Mouse (Mus musculus): ENCODE data around the gene Anapc11. TPM values are rescaled to one million over a fixed set of nuclear protein-coding genes. Genes with fewer than 3 reads are reported as not detected.
"Not testable (repeated sequence)": the region's sequence is repeated elsewhere in the genome, so short reads cannot be mapped to it uniquely, and the experiment has no call there.

Anapc11 gene
- total RNA-seq, 2 experiments from 2014 or later, result 54.0 to 55.6 TPM

DNA sequence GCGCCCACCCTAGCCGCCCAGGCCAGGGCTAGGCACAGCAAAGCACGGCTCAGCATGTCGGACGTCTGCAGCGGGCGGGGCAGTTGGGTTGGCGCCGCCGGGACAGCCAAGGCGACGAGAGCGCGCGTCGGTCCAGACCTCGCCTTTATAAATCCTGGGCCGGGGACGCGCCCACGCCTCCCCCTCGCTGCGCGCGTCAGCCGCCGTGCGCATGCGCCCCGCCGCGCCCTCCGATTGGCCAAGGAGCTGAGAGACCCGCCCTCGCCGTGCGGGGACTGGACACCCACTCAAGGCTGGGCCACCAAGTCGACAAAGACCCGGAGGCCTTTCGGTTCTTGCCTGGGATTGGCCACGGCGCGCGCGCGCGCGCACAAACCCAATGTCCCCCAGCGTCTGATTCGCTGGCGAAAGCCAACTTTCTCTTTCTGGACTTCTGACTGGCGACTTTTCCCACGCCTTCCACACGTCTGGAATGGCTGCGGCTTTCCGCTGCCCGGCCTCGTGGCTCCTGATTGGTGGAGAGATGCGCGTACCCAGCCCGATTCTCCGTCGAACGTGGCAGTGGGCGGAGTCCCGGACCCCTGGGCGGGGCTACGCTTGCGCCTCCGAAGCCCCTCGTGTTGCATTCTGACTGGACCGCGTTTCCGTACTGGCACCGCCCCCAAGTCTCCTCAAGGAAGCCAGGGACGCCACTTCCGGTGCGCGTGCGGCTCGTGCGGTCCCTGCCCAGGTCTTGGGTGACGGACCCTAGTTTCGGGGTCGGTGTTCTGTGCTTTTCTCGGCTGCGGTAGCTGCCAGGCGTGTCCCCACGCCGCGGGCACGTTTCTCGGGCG, 25.3 kb upstream of the Anapc11 start, which contains the start of gene P4hb:
Gene P4hb (minus strand): TSS at position 502 of the 833 bp plus-strand sequence.
- intact Hi-C loops (cut with DNase I; ENCODE audit: low total_unique reads), result no loop called here
- DNase-seq, result peak; percentile 100

DNA sequence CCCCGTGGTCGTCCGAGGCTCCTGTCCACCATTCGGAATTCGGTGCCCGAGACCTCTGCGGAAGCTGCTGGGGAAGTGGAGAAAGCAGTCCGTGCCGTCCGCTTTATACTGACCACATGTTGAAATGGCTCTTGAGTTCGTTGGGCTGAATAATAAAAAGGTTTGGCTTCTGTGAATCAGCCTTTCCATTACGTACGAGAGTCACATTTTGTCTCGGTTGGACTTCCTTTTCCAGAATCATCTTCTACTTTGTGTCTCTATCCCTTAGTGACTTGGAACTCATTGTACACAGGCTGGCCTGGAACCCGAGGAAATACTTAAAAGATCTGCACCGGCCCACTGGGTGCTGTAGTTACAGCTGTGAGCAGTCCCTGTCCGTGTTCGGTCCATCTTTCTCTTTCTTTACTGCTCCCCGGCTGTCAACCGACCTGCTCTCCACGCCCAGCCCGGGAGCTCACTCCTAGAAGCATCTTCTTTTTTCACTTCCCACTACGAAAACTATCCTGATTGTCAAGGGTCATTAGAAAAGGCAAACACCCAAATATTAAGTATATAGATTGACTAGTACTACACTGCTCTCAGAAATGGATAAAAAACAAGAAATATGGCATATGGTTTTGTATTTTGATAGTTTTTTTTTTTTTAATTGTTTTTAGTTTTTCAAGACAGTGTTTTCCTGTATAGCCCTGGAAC, 24.5 kb upstream of the Anapc11 start:
- no peak for DNase-seq
- intact Hi-C loops (cut with DNase I; ENCODE audit: low total_unique reads), result no loop called here

DNA sequence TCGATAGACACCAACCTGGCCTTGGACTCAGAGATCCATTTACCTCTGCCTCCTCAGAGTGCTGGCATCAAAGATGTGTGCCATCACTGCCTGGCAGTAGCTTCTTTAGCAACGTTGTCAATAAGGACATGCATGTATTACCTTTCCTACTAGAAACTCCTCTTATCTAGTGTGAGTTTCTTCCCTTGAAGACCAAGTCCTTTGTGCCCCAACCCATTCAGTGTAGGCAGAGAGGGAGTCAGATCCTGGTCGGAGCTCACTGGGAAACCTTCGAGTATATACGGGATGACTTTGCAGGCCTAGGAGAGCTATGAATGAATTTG, 24.0 kb upstream of the Anapc11 start:
- intact Hi-C loops (cut with DNase I; ENCODE audit: low total_unique reads), result no loop called here
- no peak for DNase-seq

DNA sequence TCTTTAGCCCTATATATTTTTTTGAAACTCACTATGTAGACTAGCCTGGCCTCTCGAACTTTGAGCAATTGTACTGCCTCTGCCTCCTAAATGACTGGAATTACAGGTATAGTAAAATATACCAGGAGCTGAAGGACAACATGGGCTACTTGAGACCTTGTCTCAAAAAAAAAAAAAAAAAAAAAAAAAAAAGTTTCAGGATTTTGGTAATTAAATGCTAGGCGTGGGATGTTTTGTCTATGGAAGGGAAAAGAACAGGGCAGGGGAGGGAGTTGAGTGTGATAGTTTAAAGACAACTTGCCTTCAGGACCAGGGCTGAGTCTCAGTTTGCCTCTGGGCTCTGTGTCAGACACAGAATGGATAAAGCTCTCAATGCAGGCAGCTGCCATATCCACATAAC, 23.2 kb upstream of the Anapc11 start:
- intact Hi-C loops (cut with DNase I; ENCODE audit: low total_unique reads), result no loop called here
- DNase-seq, result no peak

DNA sequence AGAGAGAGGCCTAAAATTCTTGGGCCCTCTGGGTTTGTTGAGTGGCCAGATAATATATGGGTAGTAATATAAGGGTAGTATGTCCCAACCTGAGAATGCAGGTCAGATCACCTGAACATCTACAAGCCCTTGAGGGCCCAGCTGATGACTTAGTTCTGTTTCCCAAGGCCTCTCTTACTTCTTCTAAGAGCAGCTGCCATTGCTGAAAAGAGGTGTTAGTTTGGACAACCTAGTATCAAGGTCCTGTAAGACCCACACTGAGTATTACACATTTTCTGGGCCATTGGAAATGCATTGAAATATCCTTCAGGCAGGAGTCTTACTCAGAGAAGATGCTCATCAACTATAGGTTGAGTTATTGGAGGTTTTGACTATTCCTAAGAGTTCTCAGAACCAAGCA, 22.3 kb upstream of the Anapc11 start:
- no peak for DNase-seq
- intact Hi-C loops (cut with DNase I; ENCODE audit: low total_unique reads), result no loop called here

DNA sequence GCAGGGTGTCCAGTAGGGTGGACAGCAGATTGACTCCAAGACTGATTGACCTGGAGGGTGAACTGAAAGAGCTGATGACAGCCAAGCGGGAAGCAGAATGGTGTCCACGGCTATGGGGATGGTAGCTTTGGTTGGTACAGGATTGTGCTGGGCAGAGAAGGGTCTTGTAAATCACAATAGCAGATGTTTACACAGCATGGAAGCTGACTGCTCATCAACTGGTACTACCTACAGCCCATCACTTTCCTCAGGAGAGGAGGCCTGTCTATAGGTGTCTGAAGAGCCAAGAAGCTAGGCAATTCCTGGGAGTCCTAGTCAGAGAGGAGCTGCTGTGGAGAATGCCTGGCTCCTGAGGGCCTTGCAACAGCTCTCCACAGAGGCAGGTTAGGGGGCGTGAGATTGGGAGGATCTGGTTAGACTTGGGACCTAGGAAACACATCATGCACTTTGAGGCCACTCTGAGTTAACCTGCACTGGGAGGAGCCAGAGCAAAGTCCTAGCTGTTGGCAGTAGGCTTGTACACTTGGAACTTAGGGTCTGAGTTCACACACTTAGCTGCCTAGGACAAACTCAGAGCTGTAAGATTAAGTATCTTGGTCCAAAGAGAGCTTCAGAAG, 21.7 kb upstream of the Anapc11 start:
- no peak for DNase-seq
- intact Hi-C loops (cut with DNase I; ENCODE audit: low total_unique reads), result no loop called here

DNA sequence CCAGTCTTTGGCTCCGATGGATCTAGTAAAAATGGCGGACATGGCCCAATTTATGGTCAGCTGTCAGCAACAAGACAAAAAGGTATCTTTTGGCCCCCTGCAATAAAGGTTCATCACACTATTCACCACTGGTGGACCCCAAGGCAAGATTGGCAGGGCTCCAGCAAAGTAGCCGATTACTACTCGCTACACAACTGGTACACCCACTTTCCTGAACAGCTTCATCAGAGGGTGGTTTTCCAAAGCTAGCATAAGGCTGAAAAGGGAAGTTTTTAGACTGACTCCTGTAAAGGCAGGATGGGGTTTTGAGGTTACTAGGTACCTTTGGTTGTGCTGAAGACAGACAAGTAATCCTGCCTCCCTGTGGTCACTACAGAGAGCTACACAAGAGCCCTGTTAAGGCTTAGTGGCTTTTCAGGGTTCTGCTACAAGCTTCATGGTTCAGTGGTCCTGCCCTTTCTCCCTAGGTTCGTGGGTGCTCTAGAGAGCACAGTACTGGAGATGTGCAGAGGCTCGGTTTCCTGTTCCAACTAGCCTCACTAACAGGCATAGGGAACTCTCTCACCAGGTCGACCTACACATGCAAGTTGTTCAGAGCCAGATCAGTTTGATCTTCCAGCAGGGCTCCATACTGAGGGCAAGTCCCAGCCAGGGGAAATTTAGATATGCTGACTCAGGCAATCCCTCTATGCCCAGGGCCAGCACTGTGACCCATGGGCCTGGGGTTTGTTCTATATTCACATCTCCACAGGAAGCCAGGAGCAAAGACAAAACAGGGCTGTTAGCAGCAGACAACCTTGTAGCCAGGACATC, 20.8 kb upstream of the Anapc11 start:
- no peak for DNase-seq
- intact Hi-C loops (cut with DNase I; ENCODE audit: low total_unique reads), result no loop called here

DNA sequence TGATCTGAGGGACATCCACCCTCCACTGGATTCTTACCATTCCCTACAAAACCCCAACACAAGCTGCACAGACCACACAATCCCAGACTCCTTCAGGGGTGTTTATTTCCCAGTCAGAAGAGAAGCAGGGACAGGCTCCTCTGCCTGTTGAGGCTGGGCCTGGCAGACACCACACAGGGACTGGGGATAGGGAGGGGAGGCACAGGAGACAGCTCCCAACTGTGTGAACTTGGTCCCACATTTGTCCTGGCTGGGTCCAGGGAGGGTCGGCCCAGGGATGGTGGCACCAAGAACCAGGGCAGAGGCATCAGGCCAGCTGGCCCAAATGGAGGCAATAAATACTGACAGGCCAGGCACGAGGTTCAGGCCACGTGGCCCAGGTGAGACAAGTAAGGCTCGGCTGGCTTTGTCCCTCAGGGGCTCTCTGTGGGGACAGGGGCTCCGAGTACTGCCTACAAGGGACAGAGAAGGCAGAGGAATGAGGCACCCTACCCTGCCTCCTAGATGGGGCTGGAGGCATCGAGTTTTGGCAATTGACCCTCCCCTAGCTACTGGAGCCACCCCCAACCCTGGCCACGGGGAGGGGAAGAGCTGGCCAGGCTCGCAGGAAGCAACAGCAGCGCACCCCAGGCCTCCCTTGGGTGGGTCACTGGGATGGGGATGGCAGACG, 20.1 kb upstream of the Anapc11 start:
- intact Hi-C loops (cut with DNase I; ENCODE audit: low total_unique reads), result no loop called here
- DNase-seq, result peak; percentile 17

DNA sequence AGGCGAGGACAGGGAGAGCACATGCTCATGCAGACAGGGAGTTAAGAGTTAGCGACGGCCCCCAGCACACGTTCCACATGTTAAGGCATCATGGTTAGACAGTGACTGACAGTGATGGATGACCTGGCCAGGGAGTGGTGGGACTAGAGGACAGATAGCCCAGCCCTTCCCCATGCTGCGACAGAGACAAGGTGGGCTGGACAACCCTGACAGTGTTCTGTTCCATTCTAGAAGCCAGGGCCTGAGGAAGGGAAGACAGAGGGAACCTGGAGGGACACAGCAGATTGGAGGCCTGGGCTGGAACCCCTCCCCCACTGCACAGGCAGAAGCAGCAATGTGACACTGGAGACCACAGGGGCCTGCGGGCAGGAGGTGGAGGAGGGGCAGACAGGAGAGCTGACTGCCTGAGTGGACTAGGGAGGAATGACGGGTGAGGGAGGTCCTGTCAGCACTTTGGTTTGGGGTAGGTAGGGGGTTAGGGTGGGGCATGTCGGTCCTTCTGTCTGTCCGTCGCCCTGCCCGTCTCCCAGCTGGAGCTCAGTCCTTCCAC, 19.5 kb upstream of the Anapc11 start:
- intact Hi-C loops (cut with DNase I; ENCODE audit: low total_unique reads), result no loop called here
- no peak for DNase-seq

DNA sequence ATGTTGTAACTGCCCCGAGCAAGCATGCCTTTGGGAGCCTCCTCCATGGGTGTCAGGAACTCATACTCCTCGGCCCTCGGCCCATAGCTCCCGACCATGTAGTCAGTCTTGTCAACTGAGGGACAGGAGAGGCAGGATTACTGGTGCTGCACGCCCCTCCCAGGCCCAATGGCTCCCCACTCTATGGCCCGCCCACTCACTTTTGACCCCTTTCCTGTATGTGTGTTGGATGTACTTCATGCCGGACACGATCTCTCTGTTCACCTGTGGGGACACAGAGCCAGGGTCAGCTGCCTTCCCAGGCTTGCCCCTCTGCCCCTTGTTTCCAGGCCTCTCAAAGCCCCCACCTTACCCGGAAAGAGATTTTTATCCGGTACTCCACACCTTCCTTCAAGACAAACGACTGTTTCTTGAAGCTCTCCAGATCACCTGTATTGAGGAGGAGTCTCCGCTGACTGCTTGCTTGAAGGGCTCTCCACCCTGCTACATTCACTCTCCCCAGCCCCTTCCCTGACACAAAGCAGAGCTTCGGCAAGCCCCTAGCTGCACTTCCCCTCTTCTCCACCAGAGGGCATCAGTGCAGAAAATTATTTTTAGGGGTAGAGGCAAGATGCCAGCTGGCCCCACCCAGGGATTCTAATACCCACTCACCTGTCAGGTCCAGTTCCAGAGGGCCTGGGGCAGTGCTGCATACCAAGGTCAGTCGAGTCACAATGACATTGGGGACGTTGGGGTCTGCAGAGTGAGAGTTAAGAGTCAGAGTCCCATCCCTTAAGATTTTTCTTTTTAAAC, 18.7 kb upstream of the Anapc11 start:
- DNase-seq, result peak; percentile 70
- intact Hi-C loops (cut with DNase I; ENCODE audit: low total_unique reads), result no loop called here

DNA sequence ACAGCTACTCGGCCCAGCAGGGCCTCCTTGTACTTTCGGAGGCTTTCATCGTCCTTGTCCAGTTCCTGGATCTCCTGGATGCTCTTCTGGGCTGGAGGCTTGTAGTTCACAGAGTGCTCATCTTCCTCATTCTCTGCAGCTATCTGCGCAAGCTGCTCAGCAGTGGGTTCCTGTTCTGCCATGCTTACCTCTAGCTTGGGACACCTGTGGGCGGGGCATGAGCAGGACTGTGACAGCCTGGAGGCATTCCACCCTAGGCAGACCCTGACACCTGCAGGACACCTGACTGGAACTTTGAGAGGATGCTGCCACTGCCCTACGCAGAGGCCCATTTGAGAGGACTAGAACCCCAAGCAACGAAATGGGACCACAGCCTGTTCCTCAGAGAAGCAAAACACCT, 18.0 kb upstream of the Anapc11 start:
- intact Hi-C loops (cut with DNase I; ENCODE audit: low total_unique reads), result no loop called here
- no peak for DNase-seq

DNA sequence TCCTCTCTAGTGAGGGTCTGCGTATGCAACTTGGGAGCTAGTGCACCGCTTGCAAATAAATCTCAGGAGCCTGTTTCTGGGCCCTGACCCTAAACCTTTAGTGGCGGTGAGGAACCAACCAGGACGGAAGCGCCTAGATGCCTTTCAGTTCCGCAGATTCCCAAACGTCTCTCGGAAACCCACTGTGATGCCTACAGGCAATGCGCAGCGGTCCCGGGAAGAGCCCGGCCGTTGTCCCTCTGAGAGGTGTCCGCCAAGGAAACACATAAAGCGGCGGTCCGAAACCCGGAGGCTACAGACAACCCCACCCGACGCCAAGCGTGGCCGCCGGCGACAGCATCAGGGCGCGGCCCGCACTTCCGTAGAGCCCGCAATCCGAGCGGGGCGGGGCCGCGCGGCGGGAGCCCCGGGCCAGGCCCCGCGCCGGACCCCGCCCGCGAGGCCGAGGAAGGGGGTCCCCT, 17.3 kb upstream of the Anapc11 start:
- intact Hi-C loops (cut with DNase I; ENCODE audit: low total_unique reads), result no loop called here
- peak; percentile 47 for DNase-seq

DNA sequence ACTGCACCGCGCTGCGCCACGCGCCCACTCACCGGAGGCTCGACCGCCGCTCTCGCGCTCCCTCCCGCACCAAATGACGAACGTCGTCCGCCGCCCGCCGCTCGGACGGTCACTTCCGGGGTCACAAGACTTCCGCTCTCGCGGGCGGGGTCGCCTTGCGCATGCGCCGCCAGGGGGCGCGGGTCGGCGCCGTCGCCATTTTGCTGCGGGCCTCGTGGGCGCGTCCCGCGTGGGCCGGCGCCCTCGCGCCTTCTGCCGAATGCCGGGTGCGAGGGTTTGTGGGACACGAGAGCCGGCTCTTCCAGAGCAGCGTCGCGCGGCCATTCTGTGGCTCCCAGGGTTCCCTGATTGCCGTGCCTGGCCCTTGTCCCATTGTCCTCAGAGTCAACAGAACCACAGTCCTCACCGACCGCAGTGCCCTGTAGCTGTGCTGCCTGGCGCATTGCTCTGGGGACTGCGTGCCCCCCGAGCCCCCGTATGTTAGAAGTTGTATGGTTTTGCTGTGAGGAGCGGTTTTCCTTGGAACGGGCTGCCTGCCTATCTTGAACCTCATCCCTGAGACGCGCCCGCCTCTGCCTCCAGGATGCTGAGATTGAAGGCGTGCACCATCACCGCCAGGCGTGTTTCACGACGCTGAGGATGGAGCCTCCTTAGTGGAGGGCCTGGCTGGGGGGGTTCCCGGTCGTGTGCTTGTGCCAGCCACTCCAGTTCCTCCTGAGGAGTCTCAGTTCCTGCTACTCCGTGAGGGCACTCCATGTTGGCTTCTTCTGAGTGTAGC, 16.5 kb upstream of the Anapc11 start, which contains the start of gene Arhgdia:
Gene Arhgdia (minus strand): TSS at position 135 of the 778 bp plus-strand sequence.
- DNase-seq, result peak; percentile 91
- intact Hi-C loops (cut with DNase I; ENCODE audit: low total_unique reads), result no loop called here

DNA sequence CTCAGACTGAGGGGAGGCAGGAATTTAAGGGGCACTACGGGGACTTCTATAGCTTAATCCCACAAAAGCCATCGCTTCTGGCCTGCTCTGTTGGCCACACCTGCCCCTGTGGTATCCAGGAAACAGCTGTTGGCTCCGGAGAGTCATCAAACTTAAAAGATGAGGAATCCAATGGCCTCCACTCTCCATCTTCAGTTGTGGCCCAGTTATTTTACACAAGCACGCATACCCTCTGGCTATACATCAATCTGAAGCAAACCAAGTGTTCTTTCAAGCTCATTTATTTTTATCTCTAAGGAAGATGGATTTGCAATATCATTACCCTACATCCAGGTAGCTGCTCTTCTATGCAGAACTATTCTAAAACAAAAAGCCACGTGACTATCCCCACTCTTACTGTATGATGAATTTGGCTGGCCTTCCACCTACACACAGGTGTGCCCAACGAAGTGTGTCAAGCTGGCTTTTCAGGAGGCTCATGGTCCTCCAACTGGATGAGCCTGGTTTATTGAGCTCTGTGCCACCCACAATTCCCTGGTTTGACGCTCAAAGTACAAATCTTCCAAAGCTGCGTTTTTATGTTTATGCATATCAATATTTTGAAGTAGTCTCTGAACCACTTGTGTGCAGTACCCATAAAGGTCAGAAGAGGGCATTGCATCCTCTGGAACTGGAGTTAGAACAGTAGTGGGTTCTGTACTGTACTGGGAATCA, 15.8 kb upstream of the Anapc11 start:
- no peak for DNase-seq
- intact Hi-C loops (cut with DNase I; ENCODE audit: low total_unique reads), result no loop called here

DNA sequence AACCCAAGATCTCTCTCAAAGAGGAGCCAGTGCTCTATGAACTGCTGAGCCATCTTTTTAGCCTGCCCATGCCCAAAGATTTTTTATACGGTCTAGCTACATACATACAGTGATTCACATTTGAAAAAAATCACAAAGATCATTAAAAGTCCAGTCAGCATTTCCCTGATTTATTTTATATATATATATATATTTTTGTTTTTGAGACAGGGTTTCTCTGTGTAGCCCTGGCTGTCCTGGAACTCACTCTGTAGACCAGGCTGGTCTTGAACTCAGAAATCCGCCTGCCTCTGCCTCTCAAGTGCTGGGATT, 15.3 kb upstream of the Anapc11 start:
- DNase-seq; intact Hi-C loops (cut with DNase I; ENCODE audit: low total_unique reads): not testable (repeated sequence)

DNA sequence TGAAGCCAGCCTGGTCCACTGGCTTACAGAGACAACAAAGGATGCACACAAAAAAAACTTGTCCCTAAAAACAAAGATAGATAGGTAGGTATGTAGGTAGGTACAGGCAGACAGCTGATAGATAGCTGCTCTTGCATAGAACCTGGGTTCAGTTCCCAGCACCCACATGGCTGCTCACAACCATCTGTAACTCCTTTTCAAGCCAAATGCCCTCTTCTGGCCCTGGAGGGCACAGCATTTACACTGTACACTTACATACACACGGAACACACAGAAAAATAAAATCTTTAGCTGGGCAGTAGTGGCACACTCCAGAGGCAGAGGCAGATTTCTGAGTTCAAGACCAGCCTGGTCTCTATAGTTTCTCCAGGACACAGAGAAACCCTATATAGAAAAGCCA, 14.3 kb upstream of the Anapc11 start:
- intact Hi-C loops (cut with DNase I; ENCODE audit: low total_unique reads), result no loop called here
- DNase-seq, result no peak

DNA sequence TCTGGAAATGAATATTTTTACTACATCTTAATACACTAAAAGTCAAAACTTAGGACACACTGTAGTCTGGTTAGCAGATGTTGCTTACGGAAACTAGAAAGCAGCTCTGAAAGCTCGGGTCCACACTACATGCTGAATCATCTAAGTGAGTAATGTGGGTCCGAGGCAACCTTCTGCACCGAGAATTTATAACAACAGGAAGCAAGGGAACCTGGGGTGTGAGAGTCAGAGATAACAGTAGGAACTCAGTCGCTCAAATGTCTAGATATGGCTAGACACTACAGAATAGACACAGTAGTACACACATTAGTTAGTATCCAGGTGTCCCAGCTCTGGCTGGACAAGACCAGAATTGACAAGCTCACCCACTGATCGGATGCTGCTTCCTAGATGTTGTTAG, 9.7 kb upstream of the Anapc11 start:
- intact Hi-C loops (cut with DNase I; ENCODE audit: low total_unique reads), result no loop called here

More for the DNA sequence above, 9.7 kb upstream of the Anapc11 start:
- DNase-seq, result no peak
